Mouse (Mus musculus): ENCODE data around the gene Nova2.
A peak's percentile ranks its signal among the peaks of the same experiment; 100 is the strongest.

Nova2 gene

GRCm38 (mm10) chr7:18987747-18988146 is 62.1 kb downstream of the Nova2 start:
- DNase-seq, result no peak

DNA sequence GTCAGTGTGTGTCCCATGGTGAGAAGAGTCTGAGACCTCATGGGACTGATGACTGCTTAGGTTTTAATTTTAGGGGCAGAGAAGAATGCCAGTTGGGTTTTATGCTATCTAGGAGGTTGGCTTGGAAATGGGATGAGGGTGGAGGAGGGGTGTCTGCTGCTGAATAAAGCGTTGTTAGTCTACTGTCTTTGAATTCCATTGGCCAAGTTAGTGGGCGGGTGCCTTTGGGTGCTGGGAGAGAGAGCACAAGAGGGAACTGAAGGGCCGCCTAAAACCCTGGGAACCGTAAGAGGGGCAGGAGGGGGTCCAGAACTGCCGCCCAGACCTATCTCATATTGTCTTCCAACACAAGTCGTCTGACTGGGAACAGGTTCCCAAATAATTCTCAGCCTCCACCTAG is 63.1 kb downstream of the Nova2 start:
- no peak for DNase-seq

- peak; percentile 47 for DNase-seq
Observed at GRCm38 (mm10) chr7:18989995-18990394, 64.3 kb downstream of the Nova2 start.

GRCm38 (mm10) chr7:18990601-18991295 is 65.1 kb downstream of the Nova2 start, which contains the start of gene Mypop:
Mypop (plus strand) TSS chr7:18991245.
- DNase-seq, result peak; percentile 100

DNA sequence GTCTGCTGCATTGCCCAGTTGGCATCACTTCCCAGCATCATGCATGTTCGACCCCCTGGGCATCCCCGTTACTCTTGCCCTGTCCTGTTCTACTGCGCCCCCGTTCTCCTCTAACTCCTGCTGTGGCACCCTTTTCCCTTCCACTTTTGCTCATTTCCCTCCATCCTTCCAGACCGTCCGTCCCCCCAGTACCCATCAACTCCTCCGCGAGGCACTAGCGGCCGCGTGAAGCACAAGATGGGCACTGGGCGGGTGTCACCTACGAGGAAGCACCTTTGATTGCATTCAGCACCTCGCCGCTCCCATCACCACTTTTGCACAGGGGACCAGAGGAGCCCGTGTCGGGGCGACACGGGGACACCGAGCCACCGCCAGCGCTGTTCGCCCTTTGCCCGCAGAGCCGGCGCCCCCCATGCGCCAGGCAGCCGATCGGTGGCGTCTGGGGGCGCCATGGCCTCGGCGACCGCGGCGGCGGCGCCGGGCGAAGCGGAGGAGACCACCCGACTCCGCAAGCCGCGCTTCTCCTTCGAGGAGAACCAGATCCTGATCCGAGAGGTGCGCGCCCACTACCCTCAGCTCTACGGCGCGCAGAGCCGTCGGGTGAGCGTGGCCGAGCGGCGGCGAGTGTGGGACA is 66.1 kb downstream of the Nova2 start:
- peak; percentile 55 for DNase-seq

GRCm38 (mm10) chr7:18992294-18992675 is 66.6 kb downstream of the Nova2 start:
- peak; percentile 68 for DNase-seq

DNA sequence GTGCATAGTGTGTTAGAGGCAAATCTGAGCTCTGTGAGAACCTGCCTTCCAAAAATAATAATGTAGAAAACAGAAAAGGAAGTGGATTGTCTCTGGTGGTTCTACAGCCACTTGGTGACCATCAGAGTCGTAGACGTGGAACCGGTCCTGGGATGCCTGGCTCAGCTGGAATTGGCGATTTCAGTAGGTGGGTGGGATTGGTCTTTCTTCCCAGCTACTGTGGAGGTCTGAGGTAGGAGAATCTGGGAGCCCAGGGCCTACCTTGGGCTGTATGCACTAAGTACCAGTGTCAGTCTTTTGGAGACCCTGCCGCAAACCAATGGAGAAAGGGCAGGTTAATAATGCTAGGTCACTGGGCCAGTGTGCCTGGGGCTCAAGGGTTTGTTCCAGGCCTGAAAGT is 67.3 kb downstream of the Nova2 start:
- no peak for DNase-seq

- DNase-seq, result no peak
Observed at GRCm38 (mm10) chr7:18998835-18999234, 73.1 kb downstream of the Nova2 start.

- no peak for DNase-seq
Observed at GRCm38 (mm10) chr7:19000421-19000820, 74.7 kb downstream of the Nova2 start.

DNA sequence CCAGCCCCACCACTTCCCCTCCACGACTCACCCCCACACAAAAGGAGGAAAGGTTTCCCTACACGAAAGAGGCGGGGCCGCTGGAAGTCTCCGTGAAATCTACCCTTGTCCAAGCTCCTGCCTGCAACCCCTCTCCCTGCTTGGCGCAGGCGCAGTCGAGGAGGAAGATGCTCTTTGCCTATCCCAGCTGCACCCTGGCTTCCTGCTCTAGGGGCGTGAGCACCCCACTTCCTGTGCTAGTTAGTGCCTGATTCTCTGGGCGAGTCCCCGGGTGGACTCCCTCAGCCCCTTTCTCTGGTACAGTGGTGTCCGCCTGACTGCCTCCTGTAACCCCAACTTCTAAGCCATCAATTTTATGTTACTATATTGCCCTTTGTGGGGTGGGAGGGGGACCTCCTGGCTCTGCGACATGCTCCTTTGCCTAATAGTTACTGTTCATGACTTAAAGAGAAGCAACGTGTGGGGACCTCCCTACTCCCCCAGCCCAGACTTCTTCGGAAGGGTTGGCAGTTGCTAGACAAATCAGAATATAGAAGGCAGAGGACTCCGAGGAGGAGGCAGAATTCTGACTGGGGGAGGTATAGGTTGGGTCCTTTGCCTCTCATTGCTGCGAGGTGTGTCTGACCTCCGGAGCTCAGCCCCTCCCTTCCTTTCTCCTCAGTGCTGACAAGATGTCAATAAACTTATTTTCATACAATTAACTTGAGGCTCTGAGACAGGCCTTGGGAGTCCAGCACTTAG is 75.5 kb downstream of the Nova2 start:
- DNase-seq, result no peak

- DNase-seq, result no peak
Observed at GRCm38 (mm10) chr7:19001807-19002085, 76.1 kb downstream of the Nova2 start.

- DNase-seq, result no peak
Observed at GRCm38 (mm10) chr7:19002115-19002514, 76.4 kb downstream of the Nova2 start.

DNA sequence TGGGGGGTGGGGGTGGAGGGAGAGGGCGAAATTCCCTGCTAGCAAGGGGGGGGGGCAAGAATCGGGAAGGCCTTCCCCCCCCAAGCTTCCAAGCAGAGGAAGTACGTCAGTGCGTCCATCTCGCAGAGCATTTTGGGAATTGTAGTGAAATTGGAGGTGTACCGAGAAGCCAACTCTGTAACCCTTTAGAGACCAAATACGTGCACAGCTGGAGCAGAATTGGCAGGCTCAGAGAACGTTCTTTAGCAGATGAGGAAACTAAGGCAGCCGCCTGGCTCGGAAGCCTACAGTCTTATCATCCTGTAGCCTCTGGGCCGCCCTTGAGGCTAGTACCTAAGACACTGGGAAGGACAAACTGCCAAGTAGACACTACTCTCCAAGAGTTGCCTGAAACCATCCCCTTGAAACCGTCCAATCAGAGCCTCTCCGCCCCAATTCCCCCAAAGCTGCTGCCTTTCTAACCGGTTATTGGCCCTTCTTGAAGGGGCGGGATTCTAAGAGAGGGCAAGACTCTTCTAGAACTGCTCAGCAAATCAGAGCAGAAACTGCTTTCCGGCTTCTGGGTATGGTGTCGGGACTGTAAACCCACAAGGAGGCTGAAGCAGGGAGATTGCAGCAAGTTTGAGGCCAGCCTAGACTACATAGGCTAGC is 77.3 kb downstream of the Nova2 start:
- DNase-seq, result peak; percentile 86

GRCm38 (mm10) chr7:19003902-19004630 is 78.4 kb downstream of the Nova2 start, which contains the start of gene Irf2bp1:
Irf2bp1 (plus strand) TSS chr7:19004044.
- DNase-seq, result peak; percentile 95

- DNase-seq, result no peak
Observed at GRCm38 (mm10) chr7:19004631-19005079, 79.0 kb downstream of the Nova2 start.

DNA sequence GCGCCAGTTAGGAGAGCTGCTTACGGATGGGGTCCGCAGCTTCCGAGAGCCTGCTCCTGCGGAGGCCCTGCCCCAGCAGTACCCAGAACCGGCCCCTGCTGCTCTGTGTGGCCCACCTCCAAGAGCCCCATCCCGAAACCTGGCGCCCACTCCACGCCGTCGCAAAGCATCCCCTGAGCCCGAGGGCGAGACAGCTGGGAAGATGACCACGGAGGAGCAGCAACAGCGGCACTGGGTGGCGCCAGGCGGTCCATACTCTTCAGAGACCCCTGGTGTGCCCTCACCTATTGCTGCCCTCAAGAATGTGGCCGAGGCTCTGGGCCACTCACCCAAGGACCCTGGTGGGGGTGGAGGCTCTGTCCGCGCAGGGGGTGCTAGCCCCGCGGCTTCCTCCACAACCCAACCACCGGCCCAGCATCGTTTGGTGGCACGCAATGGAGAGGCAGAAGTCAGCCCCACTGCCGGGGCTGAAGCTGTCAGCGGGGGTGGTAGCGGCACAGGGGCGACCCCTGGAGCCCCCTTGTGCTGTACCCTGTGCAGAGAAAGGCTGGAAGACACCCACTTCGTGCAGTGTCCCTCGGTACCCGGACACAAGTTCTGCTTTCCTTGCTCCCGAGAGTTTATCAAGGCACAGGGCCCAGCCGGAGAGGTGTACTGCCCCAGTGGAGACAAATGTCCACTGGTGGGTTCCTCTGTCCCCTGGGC is 79.9 kb downstream of the Nova2 start:
- DNase-seq, result no peak

- peak; percentile 79 for DNase-seq
Observed at GRCm38 (mm10) chr7:19006476-19006875, 80.8 kb downstream of the Nova2 start.

DNA sequence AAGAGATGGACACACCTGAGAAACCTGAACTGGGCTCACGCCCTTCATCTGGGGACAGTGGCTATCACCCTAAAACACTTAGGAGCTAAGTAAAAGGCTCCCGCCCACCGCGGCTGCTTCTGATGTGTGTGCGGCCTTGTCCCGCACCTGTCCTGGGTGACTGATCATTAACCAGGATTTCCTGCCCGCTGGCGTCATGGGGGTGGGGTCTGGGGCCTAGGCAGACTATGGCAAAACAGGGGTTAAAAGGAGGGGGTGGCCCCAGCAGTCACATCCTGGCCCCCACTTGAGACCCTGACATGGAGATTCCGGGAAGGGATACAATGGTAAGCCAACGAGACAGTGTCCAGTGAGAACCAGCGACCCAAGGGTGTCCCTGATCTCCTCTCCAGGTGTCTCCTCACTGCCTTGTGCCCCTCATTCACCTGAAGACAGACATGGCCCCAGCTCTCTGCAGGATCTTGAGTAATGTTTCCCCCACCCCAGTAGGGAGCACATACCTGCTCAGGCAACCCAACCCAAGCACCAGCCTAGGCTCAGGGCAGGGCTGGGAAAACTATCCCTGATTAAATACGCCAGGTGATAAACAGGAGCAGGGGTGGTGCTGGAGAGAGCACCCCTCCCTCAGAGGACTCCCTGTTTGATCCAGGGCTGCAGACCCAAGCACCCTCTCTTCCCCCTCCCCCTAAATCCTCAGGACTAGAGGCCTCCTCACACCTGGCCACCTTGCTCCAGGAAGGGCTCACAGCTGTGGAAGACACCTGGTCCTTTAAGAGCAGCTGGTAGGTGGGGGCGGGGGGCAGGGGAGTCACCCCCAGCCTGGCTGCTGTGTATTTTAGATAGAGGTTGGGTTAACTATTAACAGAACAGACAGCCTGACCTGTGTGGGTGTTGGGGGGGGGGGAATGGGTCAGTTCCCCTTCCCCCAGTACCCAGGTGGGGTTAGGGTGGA is 81.6 kb downstream of the Nova2 start:
- DNase-seq, result no peak

DNA sequence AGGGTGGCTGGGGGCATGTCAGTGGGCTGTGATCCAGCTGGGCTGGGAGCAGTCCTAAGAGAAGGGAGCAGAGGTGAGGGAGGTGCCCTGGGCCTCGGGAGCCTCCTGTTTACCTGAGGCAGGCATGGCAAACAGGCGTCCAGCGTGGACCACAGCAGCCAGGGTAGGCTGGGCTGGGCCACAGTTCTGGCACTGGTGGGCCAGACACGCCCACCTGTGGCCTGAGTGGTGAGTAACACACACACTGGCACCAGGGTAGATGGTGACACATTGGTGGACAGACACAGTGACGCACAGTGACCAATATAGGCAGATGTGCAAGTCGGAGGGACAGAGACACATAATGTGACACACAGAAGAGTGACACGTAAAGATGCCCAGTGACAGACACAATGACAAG is 84.9 kb downstream of the Nova2 start:
- no peak for DNase-seq

GRCm38 (mm10) chr7:19012025-19012621 is 86.4 kb downstream of the Nova2 start:
- no peak for DNase-seq

Data from right cerebral cortex, adult 18-20 months (tissue).